Mouse (Mus musculus) MEL (cell line): ENCODE results near the gene Car15. TPM values are rescaled to one million over a fixed set of nuclear protein-coding genes. Genes with fewer than 3 reads are reported as not detected.

Experiments used
- DNase-seq: peaks from one replicate; pipeline ENCODE4 v3.0.0; 2011; ENCODE audit warnings: low read depth, low spot score
- H3K27ac ChIP-seq: 2 replicates; pipeline ENCODE4 v1.5.1; 2012; ENCODE audit warnings: low read depth, mild to moderate bottlenecking, control low read depth, low read length, moderate library complexity; ENCODE audit not compliant: control insufficient read depth
- H3K27me3 ChIP-seq, 2 experiments: fragments of 150-350 bp in 1 of 2; sonication (generic) in 1 of 2; 2 replicates each; pipeline ENCODE4 v1.6.1; 2012; ENCODE audit warnings: low read length in 2 of 2, mild to moderate bottlenecking in 2 of 2, improper control_type of control experiment in 1 of 2, moderate library complexity in 1 of 2; ENCODE audit not compliant: insufficient read depth in 2 of 2, control insufficient read depth in 1 of 2
- H3K36me3 ChIP-seq, 2 experiments: 2 replicates each; pipeline ENCODE4 v1.6.1; 2012 to 2014; ENCODE audit warnings: low read length in 2 of 2, improper control_type of control experiment in 1 of 2, inconsistent platforms in 1 of 2, mild to moderate bottlenecking in 1 of 2; ENCODE audit not compliant: insufficient read depth in 2 of 2, control insufficient read depth in 1 of 2
- H3K4me1 ChIP-seq, 2 experiments: fragments of 150-350 bp in 1 of 2; sonication (generic) in 1 of 2; 2 replicates each; pipeline ENCODE4 v1.6.1; 2012; ENCODE audit warnings: low read length in 2 of 2, improper control_type of control experiment in 1 of 2, mild to moderate bottlenecking in 1 of 2; ENCODE audit not compliant: insufficient read depth in 2 of 2, control insufficient read depth in 1 of 2
- H3K4me3 ChIP-seq, 2 experiments: fragments of 150-350 bp in 1 of 2; sonication (generic) in 1 of 2; 2 replicates each; pipeline ENCODE4 v1.5.1; 2012; ENCODE audit warnings: low read depth in 2 of 2, low read length in 2 of 2, mild to moderate bottlenecking in 2 of 2, moderate library complexity in 2 of 2, control low read depth in 1 of 2, improper control_type of control experiment in 1 of 2; ENCODE audit not compliant: control insufficient read depth in 1 of 2, insufficient read depth in 1 of 2
- H3K79me2 ChIP-seq: 2 replicates; pipeline ENCODE4 v1.6.1; 2012; ENCODE audit warnings: mild to moderate bottlenecking, low read length, moderate library complexity; ENCODE audit not compliant: control insufficient read depth, poor library complexity, insufficient read depth
- H3K9ac ChIP-seq: 2 replicates; pipeline ENCODE4 v1.6.1; 2012; ENCODE audit warnings: low read depth, mild to moderate bottlenecking, control low read depth, low read length, moderate library complexity; ENCODE audit not compliant: control insufficient read depth, poor library complexity, severe bottlenecking
- H3K9me3 ChIP-seq: fragments of 150-350 bp; sonication (generic); replicated peaks from 2 replicates; pipeline ENCODE4 v1.6.1; 2012; ENCODE audit warnings: mild to moderate bottlenecking, low read length, improper control_type of control experiment, moderate library complexity; ENCODE audit not compliant: insufficient read depth
- BHLHE40 ChIP-seq: IDR thresholded peaks from 2 replicates; pipeline ENCODE4 v1.6.1; 2012; ENCODE audit warnings: low read depth, mild to moderate bottlenecking, inconsistent platforms, low read length, improper control_type of control experiment, borderline replicate concordance
- CHD1 ChIP-seq: IDR thresholded peaks from 2 replicates; pipeline ENCODE4 v1.6.1; 2012; ENCODE audit warnings: low read depth, mild to moderate bottlenecking, inconsistent platforms, low read length, improper control_type of control experiment
- CHD2 ChIP-seq: IDR thresholded peaks from 2 replicates; pipeline ENCODE4 v1.6.1; 2011; ENCODE audit warnings: low read length, improper control_type of control experiment
- CTCF ChIP-seq, 3 experiments: IDR thresholded peaks in 2 of 3; conservative IDR thresholded peaks in 1 of 3; 2 replicates each; pipeline ENCODE4 v1.5.1; 2011 to 2012; ENCODE audit warnings: low read length in 3 of 3, low read depth in 2 of 3, mild to moderate bottlenecking in 2 of 3, improper control_type of control experiment in 1 of 3, inconsistent platforms in 1 of 3, mixed read lengths in 1 of 3, moderate library complexity in 1 of 3; ENCODE audit not compliant: control insufficient read depth in 1 of 3, insufficient read depth in 1 of 3, poor library complexity in 1 of 3, severe bottlenecking in 1 of 3
- E2F4 ChIP-seq: IDR thresholded peaks from 2 replicates; pipeline ENCODE4 v1.6.1; 2011; ENCODE audit warnings: low read depth, low read length, improper control_type of control experiment, borderline replicate concordance
- ELF1 ChIP-seq: IDR thresholded peaks from 2 replicates; pipeline ENCODE4 v1.6.1; 2014; ENCODE audit warnings: low read depth, mild to moderate bottlenecking, inconsistent platforms, low read length, improper control_type of control experiment, moderate library complexity
- EP300 ChIP-seq, 2 experiments: IDR thresholded peaks; 2 replicates each; pipeline ENCODE4 v1.6.1; 2011; ENCODE audit warnings: improper control_type of control experiment in 2 of 2, low read length in 2 of 2, low read depth in 1 of 2, mild to moderate bottlenecking in 1 of 2
- GABPA ChIP-seq: IDR thresholded peaks from 2 replicates; pipeline ENCODE4 v1.6.1; 2012; ENCODE audit warnings: low read depth, mild to moderate bottlenecking, inconsistent platforms, low read length, improper control_type of control experiment, moderate library complexity
- JUND ChIP-seq: IDR thresholded peaks from 2 replicates; pipeline ENCODE4 v1.6.1; 2011; ENCODE audit warnings: low read depth, mild to moderate bottlenecking, improper control_type of control experiment, low read length
- KAT2A ChIP-seq: conservative IDR thresholded peaks from 2 replicates; pipeline ENCODE4 v1.6.1; 2012; ENCODE audit warnings: low read depth, low read length, improper control_type of control experiment, inconsistent platforms
- MAFK ChIP-seq: IDR thresholded peaks from 2 replicates; pipeline ENCODE4 v1.6.1; 2011; ENCODE audit warnings: low read depth, mild to moderate bottlenecking, low read length, improper control_type of control experiment, borderline replicate concordance
- MAX ChIP-seq: IDR thresholded peaks from 2 replicates; pipeline ENCODE4 v1.6.1; 2011; ENCODE audit warnings: low read length, improper control_type of control experiment
- MAZ ChIP-seq: IDR thresholded peaks from 2 replicates; pipeline ENCODE4 v1.6.1; 2012; ENCODE audit warnings: low read depth, mild to moderate bottlenecking, inconsistent platforms, low read length, improper control_type of control experiment
- MXI1 ChIP-seq: IDR thresholded peaks from 2 replicates; pipeline ENCODE4 v1.6.1; 2011; ENCODE audit warnings: mild to moderate bottlenecking, low read depth, low read length, improper control_type of control experiment
- MYC ChIP-seq: IDR thresholded peaks from 2 replicates; pipeline ENCODE4 v1.6.1; 2011; ENCODE audit warnings: low read depth, mild to moderate bottlenecking, low read length, improper control_type of control experiment, moderate library complexity
- POLR2AphosphoS5 ChIP-seq: IDR thresholded peaks from 2 replicates; pipeline ENCODE4 v1.6.1; 2012; ENCODE audit warnings: low read depth, borderline replicate concordance, mild to moderate bottlenecking, inconsistent platforms, low read length, moderate library complexity, mixed read lengths
- RAD21 ChIP-seq: IDR thresholded peaks from 2 replicates; pipeline ENCODE4 v1.6.1; 2011; ENCODE audit warnings: mild to moderate bottlenecking, low read depth, low read length, improper control_type of control experiment
- RCOR1 ChIP-seq: IDR thresholded peaks from 2 replicates; pipeline ENCODE4 v1.6.1; 2012; ENCODE audit warnings: low read depth, mild to moderate bottlenecking, inconsistent platforms, low read length, improper control_type of control experiment
- SIN3A ChIP-seq: IDR thresholded peaks from 2 replicates; pipeline ENCODE4 v1.6.1; 2012; ENCODE audit warnings: low read length, improper control_type of control experiment, inconsistent platforms
- SMC3 ChIP-seq: IDR thresholded peaks from 2 replicates; pipeline ENCODE4 v1.6.1; 2011; ENCODE audit warnings: low read depth, low read length, improper control_type of control experiment
- TAL1 ChIP-seq: IDR thresholded peaks from 2 replicates; pipeline ENCODE4 v1.6.1; 2012; ENCODE audit warnings: mild to moderate bottlenecking, inconsistent platforms, low read length, moderate library complexity, mixed read lengths
- ZC3H11A ChIP-seq: IDR thresholded peaks from 2 replicates; pipeline ENCODE4 v1.6.1; 2012; ENCODE audit warnings: low read depth, mild to moderate bottlenecking, inconsistent platforms, low read length, improper control_type of control experiment
- ZKSCAN1 ChIP-seq: IDR thresholded peaks from 2 replicates; pipeline ENCODE4 v1.6.1; 2012; ENCODE audit warnings: low read depth, mild to moderate bottlenecking, inconsistent platforms, low read length, improper control_type of control experiment, moderate library complexity
- polyA plus RNA-seq, 2 experiments: library from polyadenylated mRNA; stranded (reverse) in 1 of 2; unstranded in 1 of 2; fragments of >175 nt in 1 of 2; fragments of >200 nt in 1 of 2; gene quantifications; 2 replicates each; pipeline versions ENCODE4 v1.2.1 to v1.2.4; 2012; ENCODE audit warnings: low replicate concordance in 2 of 2, low read depth in 1 of 2; ENCODE audit not compliant: insufficient read length in 2 of 2, insufficient read depth in 1 of 2, missing spikeins in 1 of 2
- total RNA-seq: library from RNA; depleted of rRNA; stranded (reverse); fragments of 300-350 nt; gene quantifications from 2 replicates; pipeline ENCODE4 v1.2.3, GENCODE M21; 2012

The Car15 gene
- total and polyA plus RNA-seq, 3 experiments, result 2.0 to 3.6 TPM; not detected in 1

DNA sequence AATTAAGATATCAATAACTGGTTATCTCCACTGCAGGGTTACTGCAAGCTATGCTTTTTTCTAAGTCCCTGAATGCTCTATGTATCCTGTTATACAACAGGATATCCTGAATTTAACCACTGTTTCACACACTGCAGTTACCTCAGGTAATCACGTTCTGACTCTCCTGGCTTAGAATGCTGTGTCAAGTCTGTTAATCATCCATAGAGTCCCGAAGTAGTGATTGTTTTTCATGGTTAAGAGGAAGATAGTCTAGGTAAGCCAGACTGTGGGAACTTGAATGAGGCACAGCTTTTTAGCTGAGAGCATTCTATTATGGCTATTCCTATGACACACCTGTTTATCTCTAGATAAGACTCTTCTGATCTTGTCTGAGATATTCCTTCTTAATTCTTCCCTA, 27.1 kb upstream of the Car15 start:
- no peak overlapping the region for H3K9ac ChIP-seq
- H3K27ac ChIP-seq, result no peak overlapping the region
- no peaks in the 10 kb centered on the region for H3K79me2 ChIP-seq
- no peak for DNase-seq
- no peaks in the 10 kb centered on the region for H3K27me3 ChIP-seq
- H3K4me3 ChIP-seq, result no peak overlapping the region
- no peaks in the 10 kb centered on the region for H3K9me3 ChIP-seq
- H3K36me3 ChIP-seq, result peaks cover 9 to 20% of the 10 kb centered on the region in 2 experiments
- peaks cover 3 to 19% of the 10 kb centered on the region in 2 experiments for H3K4me1 ChIP-seq
- TF ChIP-seq JUND (no peak), CTCF (IDR thresholded peaks at IDR 0.05 in 2 of 3, conservative IDR thresholded peaks at IDR 0.05 in 1 of 3; ENCODE audit: control insufficient read depth in 1 of 3, insufficient read depth in 1 of 3, low read depth in 2 of 3, low read length in 3 of 3, poor library complexity in 1 of 3, severe bottlenecking in 1 of 3) (no peak)

DNA sequence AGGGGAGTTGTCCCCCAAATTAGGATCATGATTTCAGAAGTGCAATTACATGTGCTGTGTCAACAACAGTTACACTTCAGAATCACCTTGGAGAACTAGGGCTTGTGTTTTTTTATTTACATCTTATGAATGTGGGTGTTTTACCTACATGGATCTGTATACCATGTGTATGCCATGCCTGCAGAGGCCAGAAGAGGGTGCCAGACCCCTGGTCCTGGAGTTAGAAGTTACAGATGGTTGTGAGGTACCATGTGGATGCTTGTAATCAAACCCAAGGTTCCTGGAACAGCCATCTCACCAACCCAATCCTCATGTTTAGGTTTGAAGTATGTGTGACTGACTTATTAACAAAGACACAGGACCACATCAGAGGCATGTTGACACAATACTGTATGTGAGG, 20.4 kb upstream of the Car15 start:
- Histone ChIP-seq H3K4me1 (no peaks in the 10 kb centered on the region), H3K79me2 (no peaks in the 10 kb centered on the region), H3K36me3 (peaks cover 0 to 20% of the 10 kb centered on the region in 2 experiments; a peak in 2 of 4 replicates), H3K27me3 (no peaks in the 10 kb centered on the region), H3K27ac (no peak overlapping the region), H3K9ac (no peak overlapping the region), H3K4me3 (no peak overlapping the region), H3K9me3 (no peaks in the 10 kb centered on the region)
- peak; percentile 55 for DNase-seq
- no peak for TF ChIP-seq MAFK
- peak; percentile 45; the same call in 1 of the 2 replicates for TF ChIP-seq ZC3H11A
- TF ChIP-seq CHD1, result no peak
- TF ChIP-seq KAT2A, result no peak
- TF ChIP-seq MXI1, result no peak
- peak; percentile 73 for TF ChIP-seq RAD21
- no peak for TF ChIP-seq CHD2
- no peak for TF ChIP-seq EP300 (IDR thresholded peaks at IDR 0.05; ENCODE audit: low read depth in 1 of 2, low read length in 2 of 2)
- no peak for TF ChIP-seq POLR2AphosphoS5
- TF ChIP-seq SIN3A, result no peak
- no peak for TF ChIP-seq BHLHE40
- TF ChIP-seq RCOR1, result no peak
- TF ChIP-seq GABPA, result no peak
- TF ChIP-seq MYC, result 0 out of 2 replicates have a peak, but pooled peaks have one; percentile 51
- no peak for TF ChIP-seq JUND
- TF ChIP-seq MAX, result no peak
- no peak for TF ChIP-seq TAL1
- peak; percentile 66 for TF ChIP-seq SMC3
- no peak for TF ChIP-seq MAZ
- peak; percentile 73 to 76 (median 73) for TF ChIP-seq CTCF (IDR thresholded peaks at IDR 0.05 in 2 of 3, conservative IDR thresholded peaks at IDR 0.05 in 1 of 3; ENCODE audit: control insufficient read depth in 1 of 3, insufficient read depth in 1 of 3, low read depth in 2 of 3, low read length in 3 of 3, poor library complexity in 1 of 3, severe bottlenecking in 1 of 3)
- no peak for TF ChIP-seq ELF1
- TF ChIP-seq E2F4, result no peak
- TF ChIP-seq ZKSCAN1, result no peak
- TF ChIP-seq, all 39 proteins: peak for 5
